Mouse (Mus musculus) myocyte (in vitro differentiated cells): Measurements from ENCODE around the gene Apex2.

Source experiments
- CEBPB ChIP-seq: IDR thresholded peaks from 2 replicates; pipeline ENCODE4 v1.6.1; 2011; ENCODE audit warnings: mild to moderate bottlenecking, moderate library complexity; ENCODE audit not compliant: poor library complexity, insufficient read depth, severe bottlenecking
- E2F4 ChIP-seq: IDR thresholded peaks from one replicate; pipeline ENCODE4 v1.6.1; 2011; ENCODE audit warnings: mild to moderate bottlenecking, control low read depth, moderate library complexity; ENCODE audit not compliant: insufficient read depth
- MAX ChIP-seq: IDR thresholded peaks from one replicate; pipeline ENCODE4 v1.6.1; 2011; ENCODE audit warnings: low read depth, mild to moderate bottlenecking, control low read depth
- MYOD1 ChIP-seq, 3 experiments: IDR thresholded peaks; one replicate each; pipeline ENCODE4 v1.6.1; 2011; ENCODE audit warnings: control low read depth in 2 of 3, low read depth in 2 of 3, mild to moderate bottlenecking in 2 of 3, moderate library complexity in 1 of 3; ENCODE audit not compliant: insufficient read length in 2 of 3, control insufficient read depth in 1 of 3
- MYOG ChIP-seq, 3 experiments: IDR thresholded peaks; one replicate each; pipeline ENCODE4 v1.6.1; 2011; ENCODE audit warnings: control low read depth in 2 of 3, low read depth in 2 of 3, mild to moderate bottlenecking in 2 of 3; ENCODE audit not compliant: insufficient read length in 2 of 3, control insufficient read depth in 1 of 3, insufficient read depth in 1 of 3
- POLR2A ChIP-seq: IDR thresholded peaks from one replicate; pipeline ENCODE4 v1.6.1; 2011; ENCODE audit warnings: low read depth, mild to moderate bottlenecking, control low read depth, moderate library complexity; ENCODE audit not compliant: insufficient read length
- POLR2AphosphoS2 ChIP-seq: IDR thresholded peaks from one replicate; pipeline ENCODE4 v1.6.1; 2011; ENCODE audit warnings: low read depth, control low read depth; ENCODE audit not compliant: insufficient read length
- REST ChIP-seq: IDR thresholded peaks from one replicate; pipeline ENCODE4 v1.6.1; 2011; ENCODE audit warnings: mild to moderate bottlenecking, control low read depth, moderate library complexity; ENCODE audit not compliant: insufficient read depth, insufficient read length
- TCF12 ChIP-seq: IDR thresholded peaks from one replicate; pipeline ENCODE4 v1.6.1; 2011; ENCODE audit warnings: mild to moderate bottlenecking, control low read depth; ENCODE audit not compliant: poor library complexity, insufficient read depth, severe bottlenecking
- USF1 ChIP-seq: IDR thresholded peaks from one replicate; pipeline ENCODE4 v1.6.1; 2011; ENCODE audit warnings: low read depth, mild to moderate bottlenecking, control low read depth, moderate library complexity

- TF ChIP-seq MYOD1 (IDR thresholded peaks at IDR 0.05; ENCODE audit: control insufficient read depth in 1 of 3, insufficient read length in 2 of 3, low read depth in 2 of 3) (no peak), MAX (no peak), POLR2A (no peak), REST (no peak), MYOG (IDR thresholded peaks at IDR 0.05; ENCODE audit: control insufficient read depth in 1 of 3, insufficient read depth in 1 of 3, insufficient read length in 2 of 3, low read depth in 2 of 3) (no peak), CEBPB (no peak), TCF12 (no peak), USF1 (no peak), POLR2AphosphoS2 (no peak), E2F4 (no peak)
Measured at GRCm38 (mm10) chrX:150541684-150542083, 48.0 kb downstream of the Apex2 start.
